Mouse (Mus musculus): Measurements from ENCODE around the gene Atf3.

Gene Atf3

DNA sequence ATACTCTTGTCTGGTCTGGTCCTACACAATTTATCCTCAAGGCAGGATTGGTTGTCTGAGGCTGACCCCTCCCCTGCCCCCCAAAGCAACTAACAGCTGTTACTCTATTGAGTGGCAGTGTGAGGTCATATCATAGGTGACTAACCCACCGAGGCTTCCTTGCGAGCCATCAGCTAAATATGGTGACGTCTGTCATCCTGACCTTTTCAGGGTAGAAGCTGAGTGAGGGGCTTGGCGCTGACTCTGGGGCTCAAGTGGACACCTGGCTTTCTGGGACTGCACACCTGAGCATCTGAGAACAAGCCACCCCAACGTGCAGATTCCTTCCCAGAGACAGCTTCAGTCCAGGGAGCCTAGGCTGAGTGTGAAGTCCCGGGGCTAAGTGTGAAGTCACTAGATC is at the start of gene Atf3:
Gene Atf3, minus strand, starts transcription at position 101 of the 400 bp plus-strand sequence.
- DNase-seq (ENCODE audit: low spot score in 2 of 2), result no peak

DNA sequence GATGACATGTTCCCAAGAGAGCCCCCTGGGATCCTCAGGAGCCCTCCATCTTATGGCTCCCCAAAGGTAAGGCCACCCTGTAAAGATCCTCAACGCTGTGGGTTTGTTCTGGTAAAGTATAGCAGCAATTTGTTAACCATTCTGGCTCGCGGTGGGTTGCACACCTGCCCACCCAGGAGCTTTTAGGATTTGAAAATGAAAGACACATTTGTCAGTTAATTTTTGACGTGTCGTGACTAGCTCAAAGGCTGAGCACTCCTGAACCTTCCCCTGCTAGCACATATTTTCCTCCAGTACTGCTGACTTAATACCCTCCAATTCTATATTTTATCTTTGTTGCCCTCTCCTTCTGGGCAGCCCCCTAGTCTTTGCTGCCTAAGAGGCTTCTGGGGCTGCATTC is 49.3 kb upstream of the Atf3 start:
- no peak for DNase-seq (ENCODE audit: low spot score in 2 of 2)

DNA sequence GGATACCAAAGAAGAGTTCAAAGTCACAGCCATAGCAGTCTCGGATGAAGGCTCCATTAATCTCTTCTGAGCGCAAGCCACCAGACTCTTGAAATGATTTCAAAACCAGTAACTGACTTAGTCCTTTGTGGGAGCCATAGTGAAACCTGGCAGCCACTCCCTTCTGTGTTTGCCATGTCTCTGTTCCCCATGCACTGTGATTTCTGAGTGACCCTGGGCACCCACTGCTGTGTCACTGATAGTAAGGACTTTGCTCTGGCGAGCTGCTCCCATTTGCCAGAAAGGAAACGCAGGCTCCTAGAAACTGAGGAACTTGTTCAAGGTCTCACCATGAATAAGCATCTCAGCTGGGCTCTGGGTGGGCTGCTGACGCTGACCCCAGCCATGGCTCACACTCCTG is 45.6 kb upstream of the Atf3 start:
- DNase-seq (ENCODE audit: low spot score in 2 of 2), result no peak

DNA sequence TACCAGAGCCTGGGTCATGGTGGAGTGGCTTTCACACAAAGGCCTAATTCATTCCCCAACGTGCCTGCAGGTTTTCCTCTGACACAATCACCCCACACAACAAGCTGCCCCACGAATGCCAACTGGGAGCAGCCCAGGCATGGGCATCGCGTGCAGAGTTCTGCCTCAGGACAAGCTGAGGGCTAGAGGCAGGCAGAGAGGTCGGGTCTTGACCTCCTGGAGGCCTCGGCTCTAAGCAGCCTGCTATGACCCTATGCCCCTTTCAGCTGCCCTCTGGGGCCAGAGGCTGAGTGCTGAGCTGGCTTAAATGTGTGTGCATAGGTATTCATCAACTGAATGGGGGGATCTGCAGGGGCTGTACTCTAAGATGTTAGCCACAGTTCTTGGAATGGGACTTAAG is 44.0 kb upstream of the Atf3 start:
- no peak for DNase-seq (ENCODE audit: low spot score in 2 of 2)

DNA sequence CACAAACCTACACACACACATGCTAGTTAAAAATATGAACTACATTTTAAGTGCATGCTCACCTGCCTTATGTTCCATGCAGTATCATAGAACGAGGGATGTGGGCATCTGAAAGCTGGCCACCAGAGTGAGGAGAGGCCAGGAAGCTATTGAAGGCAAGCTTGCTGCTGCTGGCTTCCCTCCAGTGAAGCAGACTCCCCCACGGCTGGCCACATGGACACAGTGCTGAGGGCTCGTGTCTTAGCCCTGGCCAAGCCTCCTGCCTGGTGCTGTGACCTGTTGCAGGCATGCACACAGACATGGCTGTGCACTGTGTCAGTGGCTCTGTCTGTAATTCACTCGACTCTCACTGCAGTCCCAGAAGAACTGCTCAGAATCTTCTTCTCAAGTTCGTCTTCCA is 41.8 kb upstream of the Atf3 start:
- DNase-seq (ENCODE audit: low spot score in 2 of 2), result no peak

DNA sequence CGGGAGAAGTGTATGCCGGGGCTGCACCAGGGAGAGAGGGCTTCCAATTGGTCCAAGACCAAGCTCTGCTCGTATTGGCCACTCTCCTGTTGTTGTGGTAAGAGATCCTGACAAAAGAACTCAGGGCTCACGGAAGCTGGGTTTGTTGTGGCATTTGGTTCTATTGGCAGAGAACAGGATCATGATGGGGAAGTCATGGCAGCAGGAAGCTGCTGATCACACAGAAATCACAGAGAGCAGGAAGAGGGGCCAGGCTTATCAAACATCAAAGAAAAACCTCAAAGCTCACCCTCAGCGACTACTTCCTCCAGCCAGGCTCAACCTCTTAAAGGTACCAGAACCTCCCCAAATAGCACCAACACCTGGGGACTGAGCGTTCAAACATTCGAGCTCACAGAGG is 41.3 kb upstream of the Atf3 start:
- DNase-seq (ENCODE audit: low spot score in 2 of 2), result no peak

DNA sequence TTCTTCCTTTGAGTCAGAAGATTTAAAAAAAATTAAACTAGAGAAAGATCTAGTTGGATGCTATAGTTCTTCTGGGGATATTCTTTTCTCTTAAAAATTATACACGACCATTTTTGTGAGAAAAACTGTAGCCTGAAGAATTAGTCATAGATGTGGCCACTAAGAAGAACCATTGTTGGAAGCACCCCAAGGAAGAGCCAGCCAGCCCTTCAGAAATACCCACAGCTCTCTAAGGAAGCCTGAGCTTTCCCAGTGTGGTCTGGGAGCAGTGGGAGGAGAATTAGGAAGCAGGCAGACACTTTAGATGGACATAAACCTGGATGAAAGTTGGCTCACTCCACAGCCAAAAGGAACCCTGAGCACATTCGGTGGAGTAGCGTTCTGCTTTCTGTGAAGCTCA is 40.7 kb upstream of the Atf3 start:
- DNase-seq (ENCODE audit: low spot score in 2 of 2), result no peak

DNA sequence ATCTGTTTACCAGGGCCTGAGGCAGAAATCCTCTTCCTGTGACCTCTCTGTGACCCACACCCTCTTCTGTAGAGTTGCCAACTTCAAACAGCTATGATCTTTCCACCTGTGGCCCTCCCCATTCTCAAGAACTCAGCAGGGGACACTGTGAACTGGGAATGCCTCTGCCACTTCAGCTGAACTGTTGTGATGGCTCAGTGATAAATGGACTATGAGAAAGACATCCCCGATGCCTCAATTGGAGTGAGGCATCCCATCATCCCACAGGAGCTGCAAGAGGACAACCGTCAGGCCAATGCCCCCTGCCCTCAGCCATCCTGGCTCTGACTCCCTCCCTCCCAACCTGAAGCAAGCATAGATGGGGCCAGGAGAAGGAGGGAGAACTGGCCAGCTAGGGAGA is 40.1 kb upstream of the Atf3 start:
- DNase-seq (ENCODE audit: low spot score in 2 of 2), result no peak

DNA sequence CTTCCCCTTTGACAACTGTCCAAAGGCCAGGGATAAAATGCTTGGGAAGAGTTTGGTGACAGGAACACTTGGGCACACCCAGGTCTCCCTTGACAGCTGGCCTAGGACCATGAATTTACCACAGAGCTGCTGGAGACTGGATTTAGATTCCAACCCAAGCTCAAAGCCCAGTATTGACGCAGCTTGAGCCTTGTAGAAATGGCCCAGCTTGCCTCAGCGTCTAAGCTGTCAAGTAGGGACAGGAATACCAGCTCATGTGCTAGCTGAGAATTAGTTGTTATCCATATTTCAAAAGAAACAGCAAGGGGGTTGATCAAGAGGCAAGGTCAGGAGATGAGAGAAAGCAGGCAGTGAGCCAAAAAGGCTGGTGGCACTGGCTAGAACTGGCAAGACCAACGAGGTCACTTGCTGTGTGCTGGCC is 39.5 kb upstream of the Atf3 start:
- DNase-seq (ENCODE audit: low spot score in 2 of 2), result no peak

DNA sequence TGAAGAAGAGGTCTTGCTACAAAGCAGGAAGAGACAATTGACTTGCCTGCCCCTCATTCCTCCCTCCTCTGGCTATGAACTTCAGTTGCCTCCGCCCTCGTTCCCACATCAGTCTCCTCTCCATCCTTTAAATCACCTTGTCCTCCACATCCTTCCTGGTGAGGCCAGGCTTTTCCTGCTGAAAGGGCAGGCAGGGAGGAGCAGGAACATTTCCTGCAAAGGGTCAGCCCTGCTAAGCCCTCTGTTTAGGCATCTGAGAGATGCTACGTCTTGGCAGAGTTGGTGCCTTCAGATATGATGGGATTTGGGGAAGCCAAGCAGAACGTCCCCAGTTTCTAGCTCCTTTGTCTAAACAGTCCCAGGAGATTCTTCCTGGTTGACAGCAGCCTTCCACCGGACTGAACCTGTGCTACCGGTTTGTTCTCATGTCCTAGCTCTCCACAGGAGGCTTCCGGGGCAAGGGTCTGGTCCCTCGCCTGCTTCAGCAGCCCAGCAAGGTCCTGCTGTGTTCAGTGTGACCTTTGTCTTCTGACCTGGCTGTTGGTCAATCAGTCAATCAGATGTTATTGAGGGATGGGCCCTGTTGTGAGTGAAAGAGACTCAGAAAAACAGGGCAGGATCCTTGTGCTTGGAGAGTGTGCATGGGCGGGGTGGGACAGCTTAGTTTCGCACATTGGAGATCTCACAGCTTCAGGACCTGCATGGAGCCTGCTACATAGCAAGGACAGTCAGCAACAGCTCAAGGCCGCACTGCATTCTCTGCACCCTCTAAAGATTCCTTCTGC is 38.9 kb upstream of the Atf3 start:
- no peak for DNase-seq (ENCODE audit: low spot score in 2 of 2)

DNA sequence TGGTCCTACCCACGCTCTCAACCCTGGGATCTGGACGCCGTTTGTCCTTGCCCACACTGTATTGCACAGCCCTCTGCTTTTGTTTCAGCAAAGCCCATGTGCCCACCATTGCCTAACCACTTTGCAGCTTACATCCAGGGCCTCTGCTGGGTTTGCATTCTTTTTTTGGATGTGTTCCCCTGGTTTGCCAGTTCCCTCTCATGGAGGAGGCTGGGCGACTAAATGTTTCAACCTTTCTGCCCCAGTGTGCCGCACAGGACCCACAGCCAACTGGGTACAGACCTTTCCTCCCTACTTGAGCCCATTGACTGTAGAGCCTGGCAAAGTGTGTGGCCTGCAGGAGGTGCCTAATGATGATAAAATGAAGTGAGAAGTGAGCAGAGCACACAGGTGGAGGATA is 38.3 kb upstream of the Atf3 start:
- DNase-seq (ENCODE audit: low spot score in 2 of 2), result no peak

DNA sequence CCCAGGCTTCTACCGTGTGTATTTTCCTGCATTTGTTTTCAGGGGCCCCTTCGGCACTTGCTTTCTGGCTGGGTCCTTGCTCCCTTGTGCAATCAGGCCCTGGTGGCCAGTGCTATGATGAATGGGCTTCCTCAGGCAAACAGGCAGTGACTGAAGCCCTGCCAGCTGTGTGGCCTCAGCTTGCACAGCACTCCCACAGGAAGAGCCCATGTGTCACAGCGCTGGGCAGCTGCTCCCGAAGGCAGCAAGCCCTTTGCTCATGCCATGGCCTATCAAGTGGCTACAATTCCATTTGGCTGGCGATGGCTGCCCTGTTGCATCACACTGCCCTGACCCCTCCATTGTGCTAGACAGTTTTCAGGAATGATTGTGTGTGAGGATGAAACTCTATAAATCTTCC is 36.6 kb upstream of the Atf3 start:
- no peak for DNase-seq (ENCODE audit: low spot score in 2 of 2)

DNA sequence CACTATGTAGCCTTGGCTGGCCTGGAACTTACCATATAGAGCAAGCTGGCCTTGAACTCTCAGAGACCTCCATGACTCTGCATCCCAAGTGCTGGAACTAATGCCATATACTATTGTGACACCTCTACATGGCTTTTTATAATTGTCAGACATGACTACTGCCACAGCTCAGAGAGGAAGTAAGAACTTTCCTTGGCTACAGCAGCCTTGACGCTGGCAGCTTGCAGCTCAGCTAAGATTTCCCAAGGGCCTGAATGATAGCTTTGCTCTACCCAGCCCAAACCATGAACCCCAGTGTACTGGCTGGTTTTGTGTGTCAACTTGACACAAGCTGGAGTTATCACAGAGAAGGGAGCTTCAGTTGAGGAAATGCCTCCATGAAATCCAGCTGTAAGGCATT is 35.8 kb upstream of the Atf3 start:
- no peak for DNase-seq (ENCODE audit: low spot score in 2 of 2)

DNA sequence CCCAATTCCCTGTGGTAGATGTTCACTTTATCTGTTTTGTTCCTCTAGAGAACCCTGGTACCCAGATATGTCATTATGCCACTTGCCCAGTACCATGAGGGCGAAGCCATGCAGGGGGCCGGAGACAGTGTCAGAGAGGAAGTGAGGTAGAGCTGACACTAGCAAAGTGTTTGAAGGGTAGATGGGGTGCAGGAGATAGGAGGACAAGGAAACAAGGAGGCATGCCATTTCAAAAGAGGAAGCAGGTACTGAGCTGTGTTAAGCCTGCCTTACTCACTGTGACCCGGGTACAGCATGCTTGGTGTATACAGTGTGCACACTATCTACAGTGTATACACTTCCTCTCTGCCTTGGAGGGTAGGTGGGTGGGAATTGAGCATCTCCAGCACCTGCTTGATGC is 32.1 kb upstream of the Atf3 start:
- peak in 1 of 2 experiments; percentile 21 for DNase-seq (ENCODE audit: low spot score in 2 of 2)

DNA sequence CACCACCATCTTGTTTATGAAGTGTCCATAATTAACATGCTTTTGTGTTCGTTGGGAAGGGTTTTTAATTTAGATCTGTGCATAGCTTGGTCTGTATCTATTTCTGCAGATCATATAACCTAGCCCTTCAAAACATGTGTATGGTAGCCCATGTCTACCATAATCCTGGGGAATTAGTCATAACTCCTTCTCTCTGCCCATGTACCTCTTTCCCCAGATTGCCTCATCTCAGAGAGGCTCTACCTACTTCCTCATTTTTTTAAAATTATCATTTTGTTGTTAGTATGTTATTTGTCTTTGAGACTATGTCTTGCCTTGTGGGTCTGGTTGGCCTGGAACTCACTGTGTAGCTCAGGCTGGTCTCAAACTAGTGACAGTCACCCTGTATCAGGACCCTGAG is 30.6 kb upstream of the Atf3 start:
- no peak for DNase-seq (ENCODE audit: low spot score in 2 of 2)

DNA sequence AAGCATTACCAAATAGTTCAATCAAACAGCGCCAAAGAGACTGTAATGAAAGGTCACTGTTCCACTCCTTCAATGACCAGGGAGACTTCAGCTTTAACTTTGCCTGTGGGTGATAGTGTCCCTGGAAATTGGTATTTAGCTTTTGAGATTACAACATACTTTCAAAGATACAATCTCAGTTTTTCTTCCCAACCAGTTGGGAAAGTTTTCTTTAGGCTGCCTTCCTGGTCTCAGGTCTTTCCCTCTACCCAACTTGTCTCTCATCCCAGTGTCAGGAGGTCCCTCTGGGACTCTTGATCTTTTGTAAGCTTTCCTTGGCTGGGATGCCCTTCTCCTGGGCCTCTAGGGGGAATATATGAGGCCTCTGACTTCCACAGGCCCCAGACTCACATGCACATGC is 29.7 kb upstream of the Atf3 start:
- no peak for DNase-seq (ENCODE audit: low spot score in 2 of 2)

DNA sequence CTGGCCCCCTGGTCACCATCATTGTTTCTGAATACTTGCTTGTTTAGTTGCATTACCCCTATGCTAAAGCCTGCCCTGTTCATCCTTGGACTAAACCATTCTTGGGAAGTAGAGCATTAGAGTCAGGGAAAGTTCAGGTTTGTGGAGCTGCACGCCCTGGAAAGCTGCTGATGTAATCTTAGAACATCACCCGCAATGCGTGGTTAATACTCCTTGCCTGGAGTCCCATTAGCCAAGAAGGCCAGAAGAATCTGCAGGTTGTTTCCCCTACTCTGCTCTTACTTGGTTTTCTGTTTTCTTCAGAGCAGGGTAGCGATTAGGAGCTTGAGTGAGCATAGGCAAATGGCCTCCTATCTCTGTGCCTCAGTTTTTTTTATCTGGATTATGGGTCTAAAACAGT is 26.0 kb upstream of the Atf3 start:
- DNase-seq (ENCODE audit: low spot score in 2 of 2), result no peak

DNA sequence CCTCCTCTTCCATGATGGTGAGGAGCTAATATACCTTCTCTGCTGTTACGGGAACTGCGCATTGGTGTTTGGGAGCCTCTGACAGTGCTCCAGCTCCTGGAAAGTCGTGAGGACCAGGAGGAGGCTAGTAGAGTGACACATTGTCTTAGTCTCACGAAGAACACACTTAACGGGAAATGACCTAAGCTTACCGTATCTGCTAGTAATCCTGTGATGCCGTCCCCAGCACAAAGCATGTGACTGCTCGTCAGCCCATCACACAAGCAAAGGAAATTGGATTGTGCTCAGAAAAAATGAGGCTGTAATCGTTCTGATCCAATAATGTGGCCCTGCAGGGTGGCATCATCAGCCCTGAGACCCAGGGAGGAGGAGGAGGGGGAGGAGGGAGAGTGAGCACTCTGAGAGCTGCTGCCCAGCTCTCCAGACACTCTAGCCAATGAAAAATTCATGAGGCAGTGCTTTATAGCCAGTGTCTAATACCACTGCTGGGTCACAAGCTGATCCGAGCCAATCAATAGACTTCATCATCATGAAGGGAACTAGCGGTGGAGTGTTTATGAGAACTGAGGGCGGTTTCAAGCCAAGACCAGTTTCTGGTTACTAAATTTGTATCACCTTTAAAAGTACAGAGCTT is 24.3 kb upstream of the Atf3 start:
- no peak for DNase-seq (ENCODE audit: low spot score in 2 of 2)

DNA sequence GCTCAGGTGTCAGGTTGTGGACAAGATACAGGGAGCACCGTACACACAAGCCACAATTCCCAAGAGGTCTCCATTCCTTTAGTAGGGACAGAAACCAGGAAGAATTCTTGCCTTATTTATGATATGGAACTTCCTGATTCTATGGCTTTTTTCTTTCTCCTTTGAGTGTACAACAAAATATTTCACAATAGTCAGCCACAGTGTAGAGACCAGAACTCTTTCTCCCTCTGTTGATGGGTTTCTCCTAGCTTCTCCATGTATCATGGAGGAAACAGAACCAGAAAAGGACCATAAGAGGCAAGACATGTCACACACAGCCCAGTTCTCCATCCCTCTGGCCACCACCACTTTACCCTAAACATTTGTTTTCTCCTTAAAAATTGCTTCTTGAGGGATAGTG is 23.7 kb upstream of the Atf3 start:
- DNase-seq (ENCODE audit: low spot score in 2 of 2), result no peak

DNA sequence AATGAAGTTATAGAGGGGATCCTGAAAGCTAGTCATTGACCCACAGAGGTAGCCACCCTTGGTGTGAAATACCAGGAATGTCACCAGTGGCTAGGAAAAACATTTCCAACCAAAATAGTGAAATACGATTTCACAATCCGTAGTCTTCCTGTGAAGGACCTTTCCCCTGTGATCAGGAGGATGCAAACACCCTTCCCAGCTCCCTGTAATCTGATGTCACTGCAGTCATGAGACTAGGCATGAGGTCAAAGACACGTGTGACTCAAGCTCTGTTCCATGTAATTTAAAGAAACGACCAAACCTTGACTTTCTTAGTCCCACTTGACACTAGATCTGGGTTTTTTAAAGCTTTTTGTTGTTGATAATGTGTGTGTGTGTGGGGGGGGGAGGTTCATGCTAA is 21.8 kb upstream of the Atf3 start:
- DNase-seq (ENCODE audit: low spot score in 2 of 2), result no peak

DNA sequence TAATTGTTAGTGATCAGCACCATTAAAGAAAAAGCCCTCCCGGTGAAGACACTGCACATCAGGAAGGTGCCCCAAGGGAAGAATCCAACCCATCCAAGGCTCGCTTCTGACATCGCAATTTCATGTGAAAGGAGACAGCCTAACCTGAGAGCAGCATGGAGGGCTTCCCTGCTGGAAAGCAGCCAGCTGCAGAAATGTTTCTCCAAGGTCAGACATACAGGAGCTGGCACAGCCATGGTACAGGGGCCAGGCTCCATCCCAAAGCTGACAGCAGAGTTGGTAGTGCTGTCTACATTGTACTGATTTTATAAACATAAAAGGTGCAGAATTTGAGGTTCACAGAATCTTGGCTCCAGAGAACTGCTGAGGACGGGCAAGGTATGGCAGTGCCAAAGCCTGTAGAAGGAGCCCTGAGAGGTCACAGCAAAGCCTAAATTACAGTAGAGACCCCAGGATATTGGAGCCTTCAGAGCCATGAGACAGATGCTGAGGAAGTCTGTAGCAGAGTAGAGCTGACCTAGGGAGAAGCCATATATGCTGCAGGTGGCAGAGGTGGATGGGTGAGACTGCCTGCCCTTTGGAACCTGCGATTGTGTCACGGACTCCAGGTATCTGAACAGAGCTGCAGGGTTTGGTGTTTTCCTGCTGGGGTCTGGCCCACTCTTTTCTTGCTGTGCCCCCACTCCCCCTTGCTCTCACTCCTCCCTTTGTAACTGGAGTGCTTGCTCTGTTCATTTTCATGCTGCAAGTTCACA is 18.1 kb upstream of the Atf3 start:
- DNase-seq (ENCODE audit: low spot score in 2 of 2), result no peak

DNA sequence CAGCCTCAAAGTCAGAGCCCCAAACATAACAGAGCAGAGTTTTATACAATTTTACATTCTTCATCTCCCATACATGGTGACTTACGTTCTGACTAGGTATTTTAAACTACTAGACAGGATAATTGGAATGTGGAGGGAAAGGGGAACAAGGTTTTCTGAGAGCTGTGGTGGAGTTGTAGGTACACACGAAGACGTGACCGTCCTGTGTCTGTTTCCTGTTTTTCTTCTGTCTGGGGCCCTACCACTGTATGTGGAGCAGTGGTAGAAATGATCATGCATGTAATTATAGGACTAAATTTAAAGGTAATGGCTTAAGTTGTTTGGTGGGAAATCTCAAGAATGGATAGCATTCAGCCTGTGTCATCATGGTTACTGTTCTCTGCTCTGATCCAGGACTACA is 17.0 kb upstream of the Atf3 start:
- no peak for DNase-seq (ENCODE audit: low spot score in 2 of 2)

DNA sequence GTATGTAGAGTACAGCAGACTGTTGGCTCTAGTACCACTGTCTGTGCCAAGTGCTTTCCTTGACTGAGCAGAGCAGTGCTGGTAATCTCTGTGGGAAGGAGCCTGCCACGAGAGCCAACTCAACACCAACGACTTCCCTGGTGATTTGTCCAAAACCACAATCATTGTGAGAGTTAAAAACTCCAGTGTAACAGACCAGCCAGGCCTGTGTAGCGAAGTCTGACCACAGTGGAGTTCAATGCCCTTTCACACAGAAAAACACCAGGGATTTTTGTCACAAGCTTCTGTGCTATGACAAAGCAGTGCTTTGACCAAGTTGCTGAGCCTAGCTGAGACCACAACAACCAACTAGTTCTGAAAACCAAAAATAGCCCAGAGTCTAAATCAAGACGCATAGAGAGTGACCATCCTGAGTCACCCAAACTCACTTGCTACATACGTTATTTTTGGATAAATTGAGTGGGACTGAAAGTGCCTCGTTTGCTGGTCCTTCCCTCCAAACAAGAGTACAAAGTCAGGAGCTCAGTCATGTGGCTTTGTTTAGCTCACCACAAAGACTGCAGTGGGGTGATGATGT is 12.6 kb upstream of the Atf3 start:
- DNase-seq (ENCODE audit: low spot score in 2 of 2), result no peak

Data from spleen, postnatal 4 days (tissue).